Mouse (Mus musculus): Measurements from ENCODE around the gene Zfp784. TPM values are rescaled to one million over a fixed set of nuclear protein-coding genes. Genes with fewer than 3 reads are reported as not detected.

Zfp784 gene
- polyA plus RNA-seq, 1 experiment: 4.3 TPM

- Histone ChIP-seq H3K27ac (ENCODE audit: control insufficient read depth, insufficient read depth, low read depth, low read length) (no peak overlapping the region), H3K27me3 (ENCODE audit: control insufficient read depth, insufficient read depth, low read length) (no peaks in the 10 kb centered on the region), H3K4me3 (ENCODE audit: control insufficient read depth, low read depth, low read length) (no peak overlapping the region), H3K4me1 (ENCODE audit: control insufficient read depth, insufficient read depth, low read length) (peaks cover 13% of the 10 kb centered on the region), H3K36me3 (ENCODE audit: control insufficient read depth, insufficient read depth, low read length) (no peaks in the 10 kb centered on the region)
- no peak for TF ChIP-seq CTCF (IDR thresholded peaks at IDR 0.05; ENCODE audit: control insufficient read depth, insufficient read depth, insufficient replicate concordance, low read depth, low read length)
- TF ChIP-seq POLR2A (IDR thresholded peaks at IDR 0.05; ENCODE audit: control insufficient read depth, low read depth, low read length): no peak
These were observed 38.4 kb downstream of the Zfp784 start for GRCm38 (mm10) chr7:4999876-5000275.

GRCm38 (mm10) chr7:4996934-4997333, 41.3 kb downstream of the Zfp784 start:
- peaks cover 20% of the 10 kb centered on the region for H3K4me1 ChIP-seq (ENCODE audit: control insufficient read depth, insufficient read depth, low read length)
- H3K27ac ChIP-seq (ENCODE audit: control insufficient read depth, insufficient read depth, low read depth, low read length): no peak overlapping the region
- no peak overlapping the region for H3K4me3 ChIP-seq (ENCODE audit: control insufficient read depth, low read depth, low read length)
- TF ChIP-seq CTCF (IDR thresholded peaks at IDR 0.05; ENCODE audit: control insufficient read depth, insufficient read depth, insufficient replicate concordance, low read depth, low read length) (no peak), POLR2A (IDR thresholded peaks at IDR 0.05; ENCODE audit: control insufficient read depth, low read depth, low read length) (no peak)
- no peaks in the 10 kb centered on the region for H3K36me3 ChIP-seq (ENCODE audit: control insufficient read depth, insufficient read depth, low read length)
- H3K27me3 ChIP-seq (ENCODE audit: control insufficient read depth, insufficient read depth, low read length): no peaks in the 10 kb centered on the region

- peak within 1 kb of the TSS; percentile 89 for H3K4me3 ChIP-seq (ENCODE audit: control insufficient read depth, low read depth, low read length)
- no peaks in the 10 kb centered on the region for H3K36me3 ChIP-seq (ENCODE audit: control insufficient read depth, insufficient read depth, low read length)
- H3K27me3 ChIP-seq (ENCODE audit: control insufficient read depth, insufficient read depth, low read length): no peaks in the 10 kb centered on the region
- TF ChIP-seq POLR2A (IDR thresholded peaks at IDR 0.05; ENCODE audit: control insufficient read depth, low read depth, low read length): no peak
- no peak for TF ChIP-seq CTCF (IDR thresholded peaks at IDR 0.05; ENCODE audit: control insufficient read depth, insufficient read depth, insufficient replicate concordance, low read depth, low read length)
- peak within 1 kb of the TSS; percentile 1; the same call in 1 of the 2 replicates for H3K27ac ChIP-seq (ENCODE audit: control insufficient read depth, insufficient read depth, low read depth, low read length)
- H3K4me1 ChIP-seq (ENCODE audit: control insufficient read depth, insufficient read depth, low read length): peaks cover 20% of the 10 kb centered on the region
These were observed 42.0 kb downstream of the Zfp784 start, which contains the start of gene Zfp579 for GRCm38 (mm10) chr7:4996003-4996895. Gene Zfp579, minus strand, starts transcription at chr7:4996158.

- Histone ChIP-seq H3K27me3 (ENCODE audit: control insufficient read depth, insufficient read depth, low read length) (no peaks in the 10 kb centered on the region), H3K4me1 (ENCODE audit: control insufficient read depth, insufficient read depth, low read length) (peaks cover 20% of the 10 kb centered on the region), H3K4me3 (ENCODE audit: control insufficient read depth, low read depth, low read length) (peak overlapping the region; percentile 89), H3K27ac (ENCODE audit: control insufficient read depth, insufficient read depth, low read depth, low read length) (no peak overlapping the region; the same call in 1 of the 2 replicates), H3K36me3 (ENCODE audit: control insufficient read depth, insufficient read depth, low read length) (no peaks in the 10 kb centered on the region)
- TF ChIP-seq POLR2A (IDR thresholded peaks at IDR 0.05; ENCODE audit: control insufficient read depth, low read depth, low read length) (no peak), CTCF (IDR thresholded peaks at IDR 0.05; ENCODE audit: control insufficient read depth, insufficient read depth, insufficient replicate concordance, low read depth, low read length) (no peak)
These were observed 42.8 kb downstream of the Zfp784 start for GRCm38 (mm10) chr7:4995268-4996002.

GRCm38 (mm10) chr7:4993999-4994788, 44.1 kb downstream of the Zfp784 start:
- Histone ChIP-seq H3K27me3 (ENCODE audit: control insufficient read depth, insufficient read depth, low read length) (no peaks in the 10 kb centered on the region), H3K4me1 (ENCODE audit: control insufficient read depth, insufficient read depth, low read length) (peaks cover 20% of the 10 kb centered on the region), H3K27ac (ENCODE audit: control insufficient read depth, insufficient read depth, low read depth, low read length) (no peak overlapping the region), H3K36me3 (ENCODE audit: control insufficient read depth, insufficient read depth, low read length) (no peaks in the 10 kb centered on the region), H3K4me3 (ENCODE audit: control insufficient read depth, low read depth, low read length) (no peak overlapping the region)
- no peak for TF ChIP-seq POLR2A (IDR thresholded peaks at IDR 0.05; ENCODE audit: control insufficient read depth, low read depth, low read length)
- no peak for TF ChIP-seq CTCF (IDR thresholded peaks at IDR 0.05; ENCODE audit: control insufficient read depth, insufficient read depth, insufficient replicate concordance, low read depth, low read length)

GRCm38 (mm10) chr7:4993347-4993998, 44.8 kb downstream of the Zfp784 start:
- no peaks in the 10 kb centered on the region for H3K36me3 ChIP-seq (ENCODE audit: control insufficient read depth, insufficient read depth, low read length)
- H3K27ac ChIP-seq (ENCODE audit: control insufficient read depth, insufficient read depth, low read depth, low read length): no peak overlapping the region
- H3K4me3 ChIP-seq (ENCODE audit: control insufficient read depth, low read depth, low read length): no peak overlapping the region
- TF ChIP-seq CTCF (IDR thresholded peaks at IDR 0.05; ENCODE audit: control insufficient read depth, insufficient read depth, insufficient replicate concordance, low read depth, low read length) (no peak), POLR2A (IDR thresholded peaks at IDR 0.05; ENCODE audit: control insufficient read depth, low read depth, low read length) (no peak)
- H3K27me3 ChIP-seq (ENCODE audit: control insufficient read depth, insufficient read depth, low read length): no peaks in the 10 kb centered on the region
- H3K4me1 ChIP-seq (ENCODE audit: control insufficient read depth, insufficient read depth, low read length): peaks cover 20% of the 10 kb centered on the region

Measured in testis, adult 2 months (tissue).